Mouse (Mus musculus) urinary bladder, postnatal 14 days (tissue): ENCODE measurements around the gene Ppp1r1c.
"Not testable (repeated sequence)": the region's sequence is repeated elsewhere in the genome, so short reads cannot be mapped to it uniquely, and the experiment has no call there.

ENCODE experiments used
- DNase-seq: peaks from one replicate; pipeline ENCODE4 v3.0.0; 2021; ENCODE audit warnings: low spot score

The Ppp1r1c gene

DNA sequence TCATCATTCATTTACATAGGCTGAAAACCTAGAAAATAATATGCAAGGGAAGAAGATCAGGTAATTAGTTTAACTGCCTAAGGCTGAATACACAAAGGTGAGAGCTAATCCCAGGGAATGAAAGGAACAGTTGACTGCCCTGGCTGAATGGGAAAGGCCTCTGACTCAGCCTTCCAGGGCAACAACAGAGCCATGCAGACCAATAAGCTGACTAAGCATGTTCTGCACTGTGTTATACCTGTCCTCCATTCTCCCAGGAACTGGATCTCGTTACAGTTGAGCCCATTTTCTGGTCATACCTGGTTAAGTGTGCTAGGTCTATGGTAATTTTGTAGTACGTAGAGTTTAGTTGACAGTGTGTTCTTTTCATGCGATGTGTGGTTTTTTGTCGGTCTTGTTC is 36.6 kb downstream of the Ppp1r1c start:
- DNase-seq, result no peak

GRCm38 (mm10) chr2:79751685-79752084 is 44.1 kb downstream of the Ppp1r1c start:
- DNase-seq, result no peak

GRCm38 (mm10) chr2:79760018-79760417 is 52.4 kb downstream of the Ppp1r1c start:
- DNase-seq, result no peak

GRCm38 (mm10) chr2:79762723-79763388 is 55.3 kb downstream of the Ppp1r1c start:
- no peak for DNase-seq

- DNase-seq, result no peak
Observed at GRCm38 (mm10) chr2:79765032-79765431, 57.5 kb downstream of the Ppp1r1c start.

- no peak for DNase-seq
Observed at GRCm38 (mm10) chr2:79765723-79766122, 58.1 kb downstream of the Ppp1r1c start.

GRCm38 (mm10) chr2:79768625-79769024 is 61.0 kb downstream of the Ppp1r1c start:
- DNase-seq, result no peak

- no peak for DNase-seq
Observed at GRCm38 (mm10) chr2:79770307-79770706, 62.7 kb downstream of the Ppp1r1c start.

DNA sequence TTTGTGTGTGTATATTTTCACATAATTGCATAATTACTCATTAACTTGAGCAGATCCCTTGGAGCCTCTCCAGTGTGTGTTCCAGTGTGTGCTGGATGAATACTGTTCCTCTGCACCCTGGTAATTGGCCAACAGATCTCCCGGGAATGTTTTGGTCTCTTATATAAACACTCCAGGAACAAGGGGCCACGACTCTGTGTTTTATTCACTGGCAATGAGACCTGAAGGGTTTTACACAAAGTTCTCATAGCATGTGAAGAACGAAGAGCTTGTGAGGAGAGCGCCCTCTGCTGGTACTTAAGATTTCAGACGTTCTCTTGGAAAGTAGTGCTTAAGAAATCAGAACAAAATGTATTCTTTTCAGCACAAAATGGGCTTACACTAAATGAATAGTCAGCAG is 66.8 kb downstream of the Ppp1r1c start:
- DNase-seq, result peak; percentile 82

DNA sequence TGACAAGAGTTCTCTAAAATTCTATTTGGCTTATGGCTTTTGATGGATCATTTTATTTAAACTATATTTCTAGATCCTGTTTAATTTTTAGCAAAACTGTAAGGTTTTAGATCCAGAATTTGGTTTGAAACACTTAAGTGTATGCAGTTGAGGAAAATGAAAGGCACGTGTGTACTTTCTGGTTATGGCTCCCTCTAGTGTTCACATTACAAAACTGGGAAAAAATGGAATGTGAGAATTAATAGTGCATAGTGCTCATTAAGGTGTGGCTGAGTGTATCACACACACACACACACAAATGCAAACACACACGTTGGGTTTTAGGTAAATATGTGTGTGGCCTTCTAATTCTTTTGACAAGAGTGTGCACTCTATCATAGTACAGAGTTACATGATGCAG is 70.2 kb downstream of the Ppp1r1c start:
- no peak for DNase-seq

DNA sequence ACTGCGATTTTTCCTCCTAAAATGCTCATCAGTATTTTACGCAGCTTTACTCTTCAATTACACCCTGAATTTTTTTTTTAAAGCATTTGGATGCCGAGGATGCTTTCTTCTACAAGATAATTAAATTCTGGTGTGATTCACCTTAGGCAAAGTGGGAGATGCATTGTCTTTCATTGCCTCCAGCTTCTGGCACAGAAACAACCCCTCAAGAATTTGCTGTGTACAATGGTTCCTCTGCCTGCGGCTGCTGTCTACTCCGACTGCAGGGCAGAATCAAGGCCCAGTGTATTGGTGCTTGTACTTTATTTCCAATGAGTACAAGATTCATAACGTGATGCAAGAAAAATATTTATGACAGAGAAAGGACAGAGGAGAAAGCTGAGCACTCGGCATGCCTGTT is 73.2 kb downstream of the Ppp1r1c start:
- no peak for DNase-seq

GRCm38 (mm10) chr2:79785541-79786134 is 78.1 kb downstream of the Ppp1r1c start:
- DNase-seq, result no peak

- no peak for DNase-seq
Observed at GRCm38 (mm10) chr2:79786467-79786866, 78.9 kb downstream of the Ppp1r1c start.

DNA sequence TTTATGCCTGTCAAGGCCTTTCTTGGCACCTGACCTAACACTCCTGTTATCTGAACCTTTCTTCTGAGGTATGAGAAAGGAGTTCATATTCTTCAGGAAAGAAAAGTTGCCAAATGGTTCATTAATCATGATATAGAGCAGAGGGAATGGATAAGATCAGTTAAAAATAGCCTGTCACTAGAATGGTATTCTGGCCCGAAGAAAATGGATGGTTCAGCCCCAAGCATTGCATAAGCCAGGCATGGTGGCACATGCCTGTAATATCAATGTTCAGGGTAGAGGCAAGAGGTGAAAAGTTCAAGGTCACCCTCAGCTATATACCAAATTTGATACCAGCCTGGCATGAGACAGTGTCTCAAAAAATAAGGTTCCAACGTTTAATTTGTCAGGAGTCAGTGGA is 85.6 kb downstream of the Ppp1r1c start:
- DNase-seq, result no peak

- no peak for DNase-seq
Observed at GRCm38 (mm10) chr2:79797444-79797843, 89.9 kb downstream of the Ppp1r1c start.

DNA sequence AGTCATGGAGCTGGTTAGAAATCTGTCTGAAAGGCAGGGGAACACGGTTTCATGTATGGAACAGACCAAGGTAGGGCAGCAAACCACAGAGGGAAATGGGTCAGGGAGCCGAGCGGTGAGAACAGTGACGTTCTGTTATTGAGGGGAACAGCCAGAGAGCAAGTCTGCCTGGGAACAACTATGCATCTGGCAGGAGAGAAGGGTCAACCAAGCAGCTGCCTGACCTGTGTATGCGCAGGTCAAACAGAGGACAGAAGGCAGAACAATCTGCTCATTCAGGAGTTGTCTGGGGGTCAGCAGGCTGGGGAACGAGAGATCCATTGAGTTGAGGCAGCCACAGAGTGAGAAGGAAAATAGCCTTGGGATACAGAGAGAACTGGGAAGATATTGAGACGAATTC is 91.0 kb downstream of the Ppp1r1c start:
- no peak for DNase-seq

GRCm38 (mm10) chr2:79815708-79816484 is 108.3 kb downstream of the Ppp1r1c start:
- DNase-seq, result no peak

DNA sequence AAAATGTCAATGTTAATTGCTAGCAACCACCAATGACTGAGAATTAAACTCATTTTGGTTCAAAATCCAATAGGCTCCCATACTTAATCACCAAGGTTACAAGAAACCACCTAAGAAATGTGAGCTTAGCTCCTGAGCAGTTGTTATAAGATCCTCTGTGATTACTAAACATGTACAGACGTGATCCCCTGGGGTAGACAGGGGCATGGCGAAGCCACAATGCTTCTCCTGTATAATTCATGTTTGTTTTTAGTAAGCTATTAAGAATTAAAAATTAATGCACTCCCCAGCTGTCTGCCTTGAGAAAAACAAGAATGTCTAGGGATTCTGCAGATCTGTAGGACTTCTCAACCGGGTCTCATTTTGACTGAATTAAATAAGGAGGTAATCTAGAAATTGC is 112.0 kb downstream of the Ppp1r1c start:
- DNase-seq, result no peak

DNA sequence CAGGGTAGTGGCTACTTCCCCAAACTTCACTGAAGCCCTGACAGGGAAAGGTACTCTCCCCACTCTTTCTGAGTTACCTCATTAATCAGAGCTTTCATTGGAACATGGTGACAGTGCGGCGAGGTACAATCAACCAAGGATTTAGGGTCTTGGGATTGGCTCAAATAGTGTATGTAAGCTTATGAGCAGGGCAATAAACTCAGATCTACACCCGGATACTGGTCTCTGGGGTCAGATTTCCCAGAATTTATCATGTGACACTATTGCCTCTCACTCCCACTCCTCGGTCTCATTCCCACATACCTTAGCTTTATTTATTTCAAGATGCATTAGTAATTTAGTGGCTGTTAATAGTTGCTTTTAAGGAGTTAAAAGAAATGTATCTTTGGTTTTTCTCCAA is 118.3 kb downstream of the Ppp1r1c start:
- DNase-seq, result no peak

- DNase-seq, result no peak
Observed at GRCm38 (mm10) chr2:79839090-79839489, 131.5 kb downstream of the Ppp1r1c start.

GRCm38 (mm10) chr2:79839513-79839912 is 131.9 kb downstream of the Ppp1r1c start:
- no peak for DNase-seq

DNA sequence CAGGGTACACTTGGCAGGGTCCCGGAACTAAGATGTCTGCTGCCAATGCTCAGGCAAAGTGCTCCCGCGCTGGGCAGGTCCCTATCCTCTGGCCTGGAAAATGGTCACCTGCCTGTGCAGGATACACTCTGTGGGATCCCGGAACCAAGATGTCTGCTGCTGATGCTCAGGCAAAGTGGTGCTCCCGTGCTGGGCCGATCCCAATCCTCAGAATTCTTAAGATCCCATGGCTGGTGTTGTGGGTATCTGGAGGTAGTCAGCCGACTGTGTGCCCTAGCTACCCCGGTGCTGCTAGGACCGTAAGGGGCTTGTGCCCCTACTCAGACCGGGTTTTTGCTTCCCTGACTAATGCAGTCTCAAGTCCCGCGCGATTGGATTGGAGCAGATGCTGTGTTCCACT is 139.8 kb downstream of the Ppp1r1c start:
- DNase-seq, result not testable (repeated sequence)

DNA sequence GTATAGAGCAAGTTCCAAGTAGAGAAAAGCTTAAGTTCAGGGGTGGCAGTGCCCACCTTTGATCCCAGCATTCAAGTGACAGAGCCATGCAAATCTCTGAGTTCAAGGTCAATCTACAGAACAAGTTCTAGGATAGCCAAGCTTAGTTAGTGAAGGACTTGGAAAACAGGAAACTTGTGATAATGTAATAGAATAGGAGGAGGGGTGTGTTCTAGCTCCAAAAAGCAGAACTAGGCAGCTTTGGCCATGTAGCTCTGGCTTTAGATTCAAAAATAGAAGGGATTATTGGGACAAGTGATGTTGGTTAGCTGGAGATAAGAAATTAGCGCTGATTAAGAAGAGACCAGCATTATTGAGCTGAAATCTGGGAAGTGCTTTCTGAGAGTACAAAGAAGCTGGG is 149.3 kb downstream of the Ppp1r1c start:
- DNase-seq, result no peak
